Mouse (Mus musculus) kidney, embryonic 15.5 days (tissue): ENCODE data around the gene Mon1a. TPM values are rescaled to one million over a fixed set of nuclear protein-coding genes. Genes with fewer than 3 reads are reported as not detected.

Experiments
- polyA plus RNA-seq: library from polyadenylated mRNA; unstranded; fragments of >200 nt; fragmentation: Nextera tagmentation; extraction: Ambion mirVana; gene quantifications from 2 replicates; pipeline ENCODE4 v1.2.1, GENCODE M21; 2015

The Mon1a gene
- polyA plus RNA-seq, 1 experiment from 2014 or later: 11.5 TPM

Other genes starting within 250 kb of the Mon1a start
- 7.1 and 8.1 TPM in 2 replicates for gene Slc38a3, start 218.6 kb upstream of the Mon1a start, polyA plus RNA-seq
- 3.9 and 4.6 TPM in 2 replicates for gene Gnat1, start 208.4 kb upstream of the Mon1a start, polyA plus RNA-seq
- gene Sema3f, start 177.7 kb upstream of the Mon1a start, polyA plus RNA-seq: 21.3 and 23.9 TPM in 2 replicates
- 194 and 207 TPM in 2 replicates for gene Rbm5, start 117.2 kb upstream of the Mon1a start, polyA plus RNA-seq
- gene Rbm6, start 14.9 kb upstream of the Mon1a start, polyA plus RNA-seq: 79.0 and 82.1 TPM in 2 replicates
- 2.6 TPM in 2 replicates for gene Mst1r, start 18.7 kb downstream of the Mon1a start, polyA plus RNA-seq
- gene Actl11, start 40.3 kb downstream of the Mon1a start, polyA plus RNA-seq: not detected in 2 replicates
- gene Camkv, start 47.5 kb downstream of the Mon1a start, polyA plus RNA-seq: 1.6 and 2.2 TPM in 2 replicates
- 21.8 and 25.0 TPM in 2 replicates for gene Traip, start 62.0 kb downstream of the Mon1a start, polyA plus RNA-seq
- gene Uba7, start 87.4 kb downstream of the Mon1a start, polyA plus RNA-seq: 22.2 and 30.9 TPM in 2 replicates
- gene Gm20661, start 94.9 kb downstream of the Mon1a start, polyA plus RNA-seq: 4.5 and 6.2 TPM in 2 replicates
- 61.7 and 70.4 TPM in 2 replicates for gene Inka1, start 97.7 kb downstream of the Mon1a start, polyA plus RNA-seq
- gene Cdhr4, start 104.3 kb downstream of the Mon1a start, polyA plus RNA-seq: 6.9 and 12.6 TPM in 2 replicates
- 0.74 and 1.4 TPM in 2 replicates for gene Gm20662, start 108.2 kb downstream of the Mon1a start, polyA plus RNA-seq
- gene Ip6k1, start 114.3 kb downstream of the Mon1a start, polyA plus RNA-seq: 50.8 and 54.8 TPM in 2 replicates
- gene Gmppb, start 161.1 kb downstream of the Mon1a start, polyA plus RNA-seq: 25.9 and 30.3 TPM in 2 replicates
- 2.2 and 2.7 TPM in 2 replicates for gene Amigo3, start 165.0 kb downstream of the Mon1a start, polyA plus RNA-seq
- gene Mst1, start 192.3 kb downstream of the Mon1a start, polyA plus RNA-seq: 0.45 and 0.55 TPM in 2 replicates
- 25.2 and 33.4 TPM in 2 replicates for gene Rnf123, start 195.2 kb downstream of the Mon1a start, polyA plus RNA-seq
- 67.7 and 76.6 TPM in 2 replicates for gene Apeh, start 206.5 kb downstream of the Mon1a start, polyA plus RNA-seq